Mouse (Mus musculus) fibroblast of lung, adult 2 months (primary cell): ENCODE data around the gene Frmpd3.
"Not testable (repeated sequence)": the region's sequence is repeated elsewhere in the genome, so short reads cannot be mapped to it uniquely, and the experiment has no call there.

Experiments used
- DNase-seq: peaks from one replicate; pipeline ENCODE4 v3.0.0-alpha.2; 2011; ENCODE audit warnings: low read depth

Gene Frmpd3

DNA sequence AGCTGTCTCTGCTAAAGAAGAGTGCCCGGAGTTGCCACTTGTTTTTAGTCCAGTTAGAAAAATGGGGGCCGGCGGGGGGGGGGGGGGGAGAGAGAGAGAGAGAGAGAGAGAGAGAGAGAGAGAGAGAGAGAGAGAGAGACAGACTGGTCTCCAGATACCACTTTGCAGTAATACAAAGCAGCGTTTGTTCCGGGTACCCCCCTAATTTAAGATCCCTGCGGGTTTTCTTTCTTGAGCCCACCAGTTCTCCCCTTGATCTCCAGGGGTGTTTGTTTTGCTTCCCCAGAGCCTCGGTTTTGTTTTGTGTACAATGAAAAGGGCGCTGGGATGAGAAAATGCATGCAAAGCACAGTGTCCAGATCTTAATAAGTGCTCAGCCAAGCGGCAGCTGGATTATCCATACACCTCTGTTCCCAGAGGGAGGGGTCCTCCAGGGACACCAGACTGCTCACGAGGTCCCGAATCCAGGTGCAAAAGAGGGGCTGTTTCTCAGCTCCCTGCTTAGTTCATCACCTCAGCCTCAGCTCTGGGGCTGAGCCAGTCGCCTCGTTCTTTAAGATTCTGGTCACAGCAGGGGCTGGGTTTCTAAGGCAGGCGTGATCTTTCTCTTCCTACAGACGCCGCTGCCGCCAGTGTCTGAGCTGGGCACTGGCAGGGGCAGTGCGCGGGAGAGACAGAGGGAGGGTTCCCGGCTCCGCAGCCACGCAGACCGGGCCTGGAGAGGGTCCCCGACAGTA is at the start of gene Frmpd3:
Gene Frmpd3 (plus strand): TSS at position 608 of the 737 bp plus-strand sequence.
- DNase-seq: no peak

DNA sequence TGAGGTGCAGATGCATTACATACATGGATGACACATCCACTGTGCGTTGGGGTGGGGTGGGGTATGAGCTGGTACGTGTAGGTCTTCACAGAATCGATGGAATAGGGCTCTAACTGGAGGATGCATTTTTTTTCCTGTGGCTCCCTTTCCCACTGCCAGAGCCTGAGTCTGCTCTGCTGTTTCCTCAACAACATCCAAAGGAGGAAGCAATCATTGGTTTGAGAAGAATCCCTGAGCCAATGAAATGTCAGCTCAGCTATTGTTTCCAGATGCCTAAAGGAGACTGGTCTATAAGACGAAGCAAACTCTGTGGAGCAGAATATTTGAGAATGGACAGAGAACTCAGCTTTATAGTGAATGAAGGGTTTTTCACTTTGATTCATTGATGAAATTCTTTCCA is 38.3 kb upstream of the Frmpd3 start:
- DNase-seq: no peak

DNA sequence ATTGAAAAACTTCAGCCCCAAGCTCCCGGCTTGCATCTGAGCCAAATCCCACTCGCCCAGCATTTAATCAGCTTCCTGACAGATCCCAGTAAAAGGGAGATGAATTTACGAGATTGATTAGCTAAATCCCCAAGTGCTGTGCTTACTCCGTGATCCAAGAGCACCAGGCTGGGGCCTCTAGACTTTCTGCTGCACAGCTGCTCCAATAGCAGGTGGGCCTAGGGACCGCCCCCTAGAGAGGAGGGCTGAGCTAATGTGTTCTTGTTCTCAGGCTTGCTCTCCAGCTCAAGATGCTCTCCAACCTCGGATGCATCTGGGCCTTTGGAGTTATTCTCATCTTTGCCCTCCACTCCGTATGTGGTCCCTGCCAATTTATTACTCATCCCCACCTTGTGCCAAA is 36.4 kb upstream of the Frmpd3 start:
- DNase-seq: no peak

DNA sequence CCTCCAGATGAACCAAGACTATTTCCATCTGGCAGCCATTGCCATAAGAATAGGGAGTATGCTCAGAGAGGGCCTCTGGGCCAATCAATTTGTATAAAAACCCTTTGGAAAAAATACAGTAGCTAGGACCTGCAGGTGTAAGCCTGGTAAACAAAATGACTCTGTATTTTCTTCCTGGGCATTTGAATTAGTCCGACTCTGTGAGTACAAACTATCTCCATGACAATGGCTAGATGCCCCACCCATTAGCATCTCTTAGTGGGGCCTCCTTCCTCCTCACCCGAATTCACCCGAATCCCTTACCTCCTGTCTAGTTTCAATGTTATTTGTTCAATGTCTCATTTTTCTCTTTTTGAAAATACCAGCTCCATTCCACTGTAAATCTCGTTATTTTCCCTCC is 24.1 kb upstream of the Frmpd3 start:
- no peak for DNase-seq

DNA sequence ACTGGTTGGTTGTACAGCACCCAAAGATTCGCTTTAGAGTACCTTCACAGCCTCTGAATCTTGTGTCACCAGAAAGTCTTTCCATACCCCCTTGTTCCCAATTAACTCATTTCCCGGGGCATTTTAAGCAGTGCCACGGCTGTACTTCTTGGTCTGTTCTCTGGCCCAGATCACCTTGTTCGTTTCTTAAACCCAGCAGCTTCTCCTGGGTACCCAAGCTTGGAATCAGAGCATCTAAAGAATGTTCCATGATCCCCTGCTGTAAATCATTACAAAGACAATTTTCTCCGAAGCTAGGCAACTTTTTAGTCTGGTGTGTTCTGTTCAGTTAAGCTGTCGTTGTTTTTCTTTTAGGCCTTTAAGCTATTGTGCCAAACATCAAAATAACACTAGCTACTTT is 22.9 kb upstream of the Frmpd3 start:
- DNase-seq: no peak

DNA sequence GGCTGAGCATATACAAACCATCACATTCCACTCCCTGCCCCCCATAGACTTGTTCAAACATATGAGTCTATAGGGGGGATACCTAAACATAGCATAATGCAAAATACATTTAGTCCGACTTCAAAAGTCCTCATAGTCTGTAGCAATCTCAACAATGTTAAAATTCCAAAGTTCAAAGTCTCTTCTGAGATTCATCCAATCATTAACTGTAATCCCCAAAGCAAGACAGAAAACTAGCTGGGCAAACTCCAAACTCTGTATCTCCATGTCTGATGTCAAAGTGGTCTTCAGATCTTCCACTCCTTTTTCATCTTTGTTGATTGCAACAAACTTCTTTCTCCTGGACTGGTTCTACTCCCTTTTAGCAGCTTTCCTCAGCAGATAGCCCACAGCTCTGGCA is 21.4 kb upstream of the Frmpd3 start:
- DNase-seq: not testable (repeated sequence)

DNA sequence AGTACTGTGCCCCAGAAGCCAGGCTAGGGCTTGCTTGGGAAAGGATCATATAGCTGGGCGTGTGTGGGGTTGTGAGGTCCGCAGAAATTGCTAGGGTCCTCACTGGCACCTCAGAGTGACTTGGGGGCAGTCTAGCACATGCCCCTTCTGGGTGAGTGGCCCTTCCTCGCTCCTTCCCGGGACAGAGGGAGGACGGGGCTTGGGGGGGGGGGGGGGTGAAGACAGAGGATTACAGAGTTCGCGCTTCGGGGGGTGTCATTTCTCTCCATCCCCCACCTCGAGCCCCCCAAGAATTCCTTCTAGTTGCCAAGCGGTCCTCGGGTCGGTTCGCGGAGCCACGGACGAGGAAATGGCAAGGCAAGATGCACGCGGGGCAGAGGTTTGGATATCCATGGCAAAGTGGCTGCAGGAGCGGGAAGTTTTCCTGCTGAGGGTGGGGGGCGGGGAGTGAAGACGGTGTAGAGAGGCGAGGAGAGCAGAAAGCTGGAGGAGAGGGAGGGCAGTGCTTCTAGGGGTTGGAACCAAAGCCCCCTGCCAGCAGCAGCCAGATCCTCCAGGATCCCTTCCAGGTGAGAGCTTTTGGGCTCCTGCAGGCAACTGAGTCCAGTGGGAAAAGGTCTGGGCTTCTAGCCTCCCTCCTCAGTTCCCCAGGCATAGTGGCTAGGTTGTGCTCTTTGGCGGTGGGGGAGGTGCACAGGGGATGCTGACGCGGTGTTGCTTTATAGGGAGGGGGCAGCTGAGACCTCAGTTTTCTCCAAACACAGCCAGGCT is 515 bp downstream of the Frmpd3 start:
- no peak for DNase-seq

DNA sequence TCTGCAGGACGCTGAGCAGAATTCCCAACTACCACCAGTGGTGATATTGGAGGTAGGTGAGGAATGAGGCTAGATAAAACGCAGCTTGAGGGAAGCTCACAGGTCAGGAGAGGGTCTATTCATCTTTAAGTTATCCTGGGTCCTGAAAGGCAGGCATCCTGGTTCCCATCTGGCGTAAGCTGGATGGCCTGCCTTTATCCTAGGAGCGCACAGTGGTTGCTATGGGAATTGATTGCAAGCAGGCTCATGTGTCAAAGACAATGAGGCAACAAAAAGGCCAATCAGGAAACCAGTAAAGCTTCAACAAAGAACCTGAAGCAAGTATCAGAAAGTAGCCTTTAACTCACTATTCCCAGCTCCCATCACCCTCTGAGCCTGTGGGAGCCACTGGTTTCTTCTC is 33.6 kb downstream of the Frmpd3 start:
- no peak for DNase-seq

DNA sequence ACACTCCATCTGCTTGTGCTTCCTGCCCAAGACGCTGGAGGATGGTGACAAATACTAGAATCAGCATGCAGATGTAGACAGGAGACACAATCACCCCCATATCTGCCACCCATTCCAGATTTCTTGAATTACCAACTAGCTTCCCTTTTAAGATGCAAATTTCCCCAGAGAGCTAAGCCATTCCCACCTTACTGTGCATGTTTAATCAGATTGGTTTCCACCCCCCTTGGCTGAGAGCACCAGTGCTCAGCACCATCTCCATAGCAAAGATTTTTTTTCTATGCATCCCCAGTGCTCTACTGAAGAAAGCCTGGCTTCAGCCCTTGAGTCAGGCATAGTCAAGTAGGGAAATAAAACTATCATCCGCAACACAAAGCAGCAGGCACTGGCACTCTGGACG is 57.9 kb downstream of the Frmpd3 start:
- no peak for DNase-seq

DNA sequence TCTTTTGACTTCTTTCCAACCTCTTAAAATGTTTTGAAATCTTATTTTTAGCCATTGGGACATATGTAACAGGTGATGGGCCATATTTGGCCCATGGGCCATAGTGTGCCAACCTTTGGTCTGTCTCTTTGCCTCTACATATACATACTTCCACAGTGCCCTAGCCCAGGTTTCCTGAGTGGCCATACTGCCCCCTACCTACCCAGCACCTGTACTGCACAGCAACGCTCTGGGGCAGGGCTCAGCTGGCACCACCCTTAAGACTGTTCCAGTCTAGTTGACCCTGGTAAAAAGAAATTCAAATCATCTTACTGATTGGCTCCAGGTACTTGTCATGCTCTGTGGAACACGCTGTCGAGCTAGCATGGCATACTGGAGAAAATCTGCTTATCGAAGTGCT is 60.8 kb downstream of the Frmpd3 start:
- DNase-seq: no peak

DNA sequence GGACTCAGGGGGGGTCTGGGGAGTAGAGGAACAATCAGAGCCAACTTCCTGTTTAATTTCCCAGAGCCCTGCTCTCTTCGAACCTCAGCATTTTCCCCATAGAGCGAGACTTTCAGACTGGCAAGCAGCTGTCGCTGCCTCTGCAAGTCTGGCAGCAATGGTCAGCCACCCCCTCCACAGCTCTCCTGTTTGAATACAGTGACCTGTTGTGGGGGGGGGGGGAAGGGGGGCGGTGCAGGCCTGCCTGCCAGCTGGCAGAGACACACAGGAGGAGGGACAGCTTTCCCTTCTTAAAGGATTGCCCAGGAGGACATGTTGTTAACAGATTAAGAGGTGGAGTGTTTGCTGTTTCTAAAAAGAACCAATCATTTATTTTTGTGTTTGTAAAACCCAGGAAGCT is 64.0 kb downstream of the Frmpd3 start:
- DNase-seq: no peak

DNA sequence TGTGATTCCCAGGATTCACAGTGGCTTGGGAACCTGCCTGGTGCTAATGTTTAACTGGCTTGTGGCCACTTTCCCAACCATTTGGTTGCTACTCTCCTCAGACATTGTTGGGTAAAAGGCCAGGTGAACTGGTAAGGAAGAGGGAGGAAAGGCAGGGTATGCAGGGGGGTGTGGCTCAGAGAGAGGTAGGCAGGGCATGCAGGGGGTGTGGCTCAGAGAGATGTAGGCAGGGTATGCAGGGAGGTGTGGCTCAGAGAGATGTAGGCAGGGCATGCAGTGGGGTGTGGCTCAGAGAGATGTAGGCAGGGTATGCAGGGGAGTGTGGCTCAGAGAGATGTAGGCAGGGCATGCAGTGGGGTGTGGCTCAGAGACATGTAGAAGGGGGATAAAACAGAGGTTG is 64.4 kb downstream of the Frmpd3 start:
- no peak for DNase-seq

DNA sequence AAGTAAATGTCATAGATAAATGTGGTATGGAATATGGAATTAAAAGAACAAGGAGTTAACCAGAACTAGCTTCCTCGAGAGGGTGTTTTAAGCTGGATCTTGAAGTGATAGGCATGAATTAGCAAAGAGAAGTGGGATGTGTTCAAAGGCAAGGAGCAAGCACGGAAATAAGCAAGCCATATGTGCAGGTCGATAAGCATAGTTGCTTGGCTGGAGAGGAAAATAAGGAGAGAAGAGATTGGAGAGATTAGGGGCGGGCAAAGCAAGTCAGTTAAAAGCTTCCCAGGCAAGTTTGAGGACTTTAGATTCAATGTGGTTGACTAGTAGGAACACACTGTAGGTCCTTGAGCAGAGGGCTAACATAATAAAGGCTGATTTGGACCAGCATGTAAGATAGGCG is 65.5 kb downstream of the Frmpd3 start:
- DNase-seq: no peak

DNA sequence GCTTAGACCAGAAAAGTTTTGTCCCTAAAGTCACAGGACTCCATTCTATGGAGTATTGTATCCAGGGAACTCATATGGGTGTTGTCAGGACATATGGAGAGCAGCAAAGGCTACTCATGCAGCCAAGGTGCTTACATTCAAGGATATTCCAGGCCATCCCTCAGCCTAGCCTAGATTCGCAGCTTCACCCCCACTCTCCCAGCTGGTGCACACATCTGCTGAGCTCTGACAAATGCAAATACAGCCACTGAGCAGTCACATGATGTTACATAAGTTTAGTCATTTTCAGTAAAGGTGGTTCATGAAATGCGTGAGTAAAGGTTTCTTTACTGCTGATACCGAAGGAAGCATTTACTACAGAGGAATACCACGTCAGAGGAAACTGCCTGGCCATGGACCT is 76.4 kb downstream of the Frmpd3 start:
- no peak for DNase-seq

DNA sequence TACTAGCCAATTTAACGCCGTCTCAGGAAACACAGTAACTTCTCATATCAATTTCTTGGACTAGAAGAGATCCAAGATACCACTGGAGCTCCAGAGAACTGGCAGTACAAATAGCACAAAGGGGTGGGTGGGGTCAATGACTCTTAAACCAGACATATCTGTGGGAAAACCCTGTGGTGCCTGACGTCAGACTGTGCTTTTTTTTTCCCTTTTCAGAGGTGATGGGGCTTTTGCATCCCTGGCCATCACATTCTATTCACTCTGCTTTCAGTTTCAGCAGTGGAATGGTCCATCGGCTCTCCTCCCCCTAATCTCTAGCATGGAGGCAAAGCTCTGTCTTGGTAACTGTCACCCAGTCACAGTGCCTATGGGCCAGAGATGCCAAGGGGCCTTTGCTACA is 85.1 kb downstream of the Frmpd3 start:
- no peak for DNase-seq

DNA sequence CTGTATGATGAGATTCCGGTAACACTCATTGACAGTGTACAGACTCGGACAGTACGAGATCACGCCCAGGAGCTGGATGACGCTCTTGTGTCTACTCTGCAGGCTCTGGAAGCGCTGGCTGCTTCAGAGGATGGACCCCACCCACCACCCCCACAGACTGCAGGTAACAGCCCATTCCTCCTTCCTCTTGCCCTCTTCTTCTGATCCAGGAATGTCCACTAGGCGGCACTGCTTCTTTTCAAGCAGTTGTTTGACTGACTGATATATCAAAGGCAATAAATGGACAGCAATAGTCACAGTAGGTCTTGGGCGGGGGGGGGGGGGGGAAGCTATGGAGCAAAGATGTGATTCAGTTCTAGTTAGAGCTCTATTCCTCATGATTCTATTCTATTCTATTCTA is 86.2 kb downstream of the Frmpd3 start:
- DNase-seq: no peak

DNA sequence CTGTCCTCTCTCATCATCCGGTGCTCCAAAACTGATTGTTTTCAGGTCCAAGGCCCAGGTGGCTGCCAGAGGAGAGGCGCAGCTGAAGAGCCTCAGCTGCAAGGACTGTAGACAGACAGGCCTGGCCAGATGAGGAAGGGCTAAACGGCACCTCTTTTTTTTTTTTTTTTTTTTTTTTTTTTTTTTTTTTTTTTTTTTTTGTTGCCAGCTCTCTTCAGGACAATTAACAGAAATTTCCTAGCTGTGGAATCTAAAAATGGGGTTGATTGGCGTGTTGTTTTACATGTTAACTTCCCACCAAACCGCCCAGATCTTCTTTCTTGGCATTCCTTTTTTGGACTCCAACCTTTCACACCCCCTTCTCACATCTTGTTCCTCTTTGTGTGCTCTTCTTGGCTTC is 87.9 kb downstream of the Frmpd3 start:
- DNase-seq: no peak

DNA sequence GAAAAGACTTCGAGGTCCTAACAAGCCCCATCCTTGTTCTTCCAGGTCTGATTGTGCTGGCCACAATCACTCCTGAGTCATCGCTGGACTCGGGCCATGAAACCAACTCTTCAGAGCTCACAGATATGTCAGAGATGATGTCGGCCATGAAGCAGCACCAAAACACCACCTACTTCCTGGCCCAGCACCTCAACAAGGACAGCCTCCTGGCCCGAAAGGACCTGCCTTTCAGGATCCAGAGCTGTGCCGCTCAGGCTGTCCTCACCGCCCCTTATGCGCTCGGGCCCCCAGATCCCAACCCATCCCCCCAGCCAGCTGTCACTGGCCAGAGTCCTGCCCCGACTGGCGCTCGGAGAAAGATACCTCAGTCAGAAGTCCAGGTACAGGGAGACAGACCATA is 88.4 kb downstream of the Frmpd3 start:
- no peak for DNase-seq

DNA sequence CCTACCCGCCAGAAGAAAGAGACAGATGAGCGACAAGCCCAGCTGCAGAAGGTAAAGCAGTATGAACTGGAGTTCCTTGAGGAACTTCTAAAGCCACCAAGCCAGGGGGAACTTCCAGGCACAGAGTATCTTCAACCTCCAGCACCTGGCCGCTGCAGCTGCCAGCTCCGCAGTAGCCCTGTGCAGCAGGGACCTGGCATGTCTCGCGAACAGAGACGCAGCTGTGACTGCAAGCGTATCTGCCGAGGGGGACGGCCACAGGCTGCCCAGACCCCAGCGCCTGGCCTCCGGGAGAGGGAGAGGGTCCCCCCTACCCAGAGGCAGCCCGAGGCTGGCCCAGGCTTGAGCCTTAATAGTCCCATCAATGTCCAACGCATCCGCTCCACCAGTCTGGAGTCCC is 89.9 kb downstream of the Frmpd3 start:
- no peak for DNase-seq

DNA sequence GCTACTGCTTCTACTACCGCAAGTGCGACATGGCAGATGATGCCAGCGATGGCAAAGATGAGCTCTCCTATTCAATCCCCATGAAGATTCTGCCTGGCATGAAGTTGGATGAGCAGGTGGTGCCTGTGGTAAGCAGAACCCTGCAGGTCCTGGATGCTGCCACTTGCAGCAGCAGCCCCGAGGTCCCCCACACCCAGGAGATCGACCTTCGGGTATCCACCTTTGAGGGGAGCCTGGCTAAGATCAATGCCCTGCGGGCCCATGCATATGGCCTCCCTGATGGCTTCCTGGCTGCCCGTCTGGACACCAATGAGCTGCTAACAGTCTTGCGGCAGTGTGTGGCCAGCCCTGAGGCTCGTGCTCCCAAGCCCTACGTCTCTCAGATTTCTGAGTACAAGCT is 90.7 kb downstream of the Frmpd3 start:
- no peak for DNase-seq

DNA sequence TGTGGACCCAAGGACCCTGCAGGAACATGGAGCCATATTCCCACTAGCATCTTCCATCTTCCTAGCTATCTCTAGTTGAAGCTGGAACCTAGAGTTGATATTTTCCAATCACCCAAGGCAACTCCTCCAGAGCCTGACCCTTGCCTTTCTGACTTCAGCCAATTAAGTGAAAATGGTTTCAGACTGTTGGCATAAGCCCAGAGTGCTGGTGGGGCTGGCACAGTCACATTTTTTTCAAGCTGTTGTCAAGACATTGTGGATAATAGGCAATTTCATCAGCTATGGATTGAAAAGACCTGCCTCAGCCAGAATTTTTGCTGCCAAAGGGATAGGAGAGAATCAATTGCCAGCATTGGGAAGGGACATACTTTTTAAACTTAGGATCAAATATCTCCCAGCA is 95.8 kb downstream of the Frmpd3 start:
- DNase-seq: no peak

DNA sequence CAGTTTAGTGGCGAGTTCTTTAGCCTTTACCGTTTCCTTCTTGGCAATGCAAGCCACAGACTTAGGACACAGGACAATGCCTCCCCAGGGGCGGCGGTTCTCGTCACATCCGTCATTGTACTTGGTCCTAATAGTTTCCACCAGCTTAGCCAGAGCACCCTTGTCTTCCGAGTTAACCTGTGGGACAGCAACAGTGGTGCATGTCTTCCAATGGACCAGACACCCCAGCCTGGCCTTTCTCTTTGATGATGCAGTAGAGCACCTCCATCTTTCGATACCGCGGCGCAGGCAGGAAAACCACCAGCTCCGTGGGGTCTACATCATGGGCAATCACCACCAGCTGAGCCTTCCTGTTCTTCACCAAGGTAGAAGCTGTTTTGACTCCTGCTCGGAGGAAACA is 103.5 kb downstream of the Frmpd3 start:
- no peak for DNase-seq

DNA sequence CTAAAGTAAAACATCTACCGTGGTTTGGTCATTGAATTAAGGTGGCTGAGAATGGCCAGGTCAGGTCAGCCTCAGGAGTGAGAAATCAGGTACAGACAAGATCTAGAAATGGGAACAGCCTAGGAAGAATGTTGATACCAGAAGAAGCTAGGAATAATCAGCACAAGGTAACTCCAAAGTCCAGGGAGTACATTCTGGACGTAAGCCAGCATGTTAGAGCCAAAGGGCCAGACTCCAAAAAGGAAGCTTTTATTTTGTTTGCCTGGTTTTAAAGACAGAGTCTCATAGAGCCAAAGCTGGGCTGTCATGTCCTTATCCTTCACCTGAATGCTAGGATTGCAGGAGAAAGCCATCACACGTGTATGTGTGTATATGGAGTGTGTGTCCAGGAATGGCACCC is 108.0 kb downstream of the Frmpd3 start:
- no peak for DNase-seq

DNA sequence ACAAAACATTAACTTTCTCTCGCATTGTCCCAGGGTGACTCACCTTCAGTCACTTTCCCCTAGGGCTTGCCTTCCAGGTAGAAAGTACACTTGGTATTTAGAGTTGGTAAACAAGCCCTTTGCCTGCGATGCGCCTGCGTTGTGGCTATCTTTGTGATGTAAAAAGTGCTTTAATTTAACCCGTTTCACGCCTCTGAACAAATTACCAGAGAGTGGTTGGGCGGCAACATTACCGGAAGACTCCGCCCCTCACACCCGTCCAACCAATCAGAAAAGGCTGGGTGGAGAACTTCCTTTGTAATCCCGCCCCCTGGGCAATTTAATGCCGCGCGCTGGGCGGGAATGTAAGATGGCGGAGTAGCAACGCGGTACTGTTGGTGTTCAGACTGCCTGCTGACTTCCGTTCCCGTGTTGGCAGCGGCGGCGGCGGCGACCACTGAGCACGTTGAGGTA is 114.2 kb downstream of the Frmpd3 start, which contains the start of gene Prps1:
Gene Prps1 (plus strand): TSS at position 335 of the 453 bp plus-strand sequence.
- DNase-seq: peak; percentile 57
